Mouse (Mus musculus) megakaryocyte, embryonic 14.5 days (primary cell): ENCODE results near the gene Wfdc12.

Experiments
- FLI1 ChIP-seq: IDR thresholded peaks from 2 replicates; pipeline ENCODE4 v1.6.1; 2012; ENCODE audit warnings: low read length, inconsistent platforms, mixed read lengths
- GATA1 ChIP-seq: IDR thresholded peaks from 3 replicates; pipeline ENCODE4 v1.6.1; 2012; ENCODE audit warnings: mixed read lengths, low read length, inconsistent platforms, borderline replicate concordance

DNA sequence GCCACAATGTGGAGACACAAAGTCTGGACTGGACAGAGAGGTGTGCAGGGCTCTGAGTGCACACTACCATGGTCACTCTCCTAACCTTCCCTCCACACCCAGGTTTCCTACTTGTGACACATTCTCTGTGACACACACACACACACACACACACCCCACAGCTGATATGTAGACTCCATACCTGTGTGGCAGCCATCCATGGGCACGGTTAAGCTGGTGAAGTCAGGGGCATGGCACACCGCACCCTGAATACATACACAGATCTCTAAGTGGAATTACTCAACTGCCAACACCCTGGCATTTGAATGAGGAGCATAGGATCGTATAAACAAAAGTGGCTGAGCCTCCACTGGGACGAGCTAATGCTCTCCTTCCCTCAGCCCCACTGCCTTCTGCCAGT is 9.6 kb downstream of the Wfdc12 start:
- TF ChIP-seq GATA1 = no peak
- no peak for TF ChIP-seq FLI1
